Mouse (Mus musculus) lung, postnatal 25 days (tissue): Measurements from ENCODE around the gene Ucp2.

ENCODE experiments used
- DNase-seq: peaks from one replicate; pipeline ENCODE4 v3.0.0; 2022; ENCODE audit warnings: low spot score

The Ucp2 gene

DNA sequence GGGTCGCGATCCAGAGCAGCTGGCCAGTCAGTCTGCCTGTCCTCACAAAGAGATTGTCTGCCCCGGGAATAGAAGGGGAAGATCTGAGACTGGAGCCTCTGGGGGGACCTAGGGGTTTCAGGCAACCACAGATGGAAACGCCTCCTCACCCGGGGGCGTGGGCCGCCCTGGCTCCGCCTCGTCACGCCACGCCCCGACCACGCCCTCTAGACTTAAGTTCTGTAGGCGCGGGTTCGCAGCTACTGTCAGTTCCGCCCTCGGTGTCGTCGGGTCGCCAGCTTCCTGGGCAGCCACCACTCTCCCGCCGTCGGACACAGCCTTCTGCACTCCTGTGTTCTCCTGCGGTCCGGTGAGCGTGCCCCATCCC is at the start of gene Ucp2:
Ucp2 (plus strand) TSS at position 221 of the 367 bp plus-strand sequence.
- DNase-seq, result peak; percentile 95

DNA sequence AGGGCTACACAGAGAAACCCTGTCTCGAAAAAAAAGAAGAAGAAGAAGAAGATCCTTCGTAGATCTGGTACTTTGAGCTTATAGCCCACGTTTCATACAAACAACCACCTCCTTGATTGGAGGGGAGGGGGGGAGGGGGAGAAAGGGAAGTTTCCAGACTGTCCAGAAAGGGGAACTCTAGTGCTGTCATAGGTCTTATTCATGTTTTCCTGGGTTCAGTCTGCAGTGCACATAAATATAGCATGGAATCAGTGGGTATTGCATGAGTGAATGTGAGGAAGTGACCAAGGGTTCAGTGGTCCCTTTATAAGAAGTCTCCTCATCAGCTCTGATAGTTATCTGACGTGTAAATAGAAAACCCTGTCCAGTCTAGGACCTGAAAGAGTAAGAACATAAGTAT is 49.4 kb upstream of the Ucp2 start:
- no peak for DNase-seq

DNA sequence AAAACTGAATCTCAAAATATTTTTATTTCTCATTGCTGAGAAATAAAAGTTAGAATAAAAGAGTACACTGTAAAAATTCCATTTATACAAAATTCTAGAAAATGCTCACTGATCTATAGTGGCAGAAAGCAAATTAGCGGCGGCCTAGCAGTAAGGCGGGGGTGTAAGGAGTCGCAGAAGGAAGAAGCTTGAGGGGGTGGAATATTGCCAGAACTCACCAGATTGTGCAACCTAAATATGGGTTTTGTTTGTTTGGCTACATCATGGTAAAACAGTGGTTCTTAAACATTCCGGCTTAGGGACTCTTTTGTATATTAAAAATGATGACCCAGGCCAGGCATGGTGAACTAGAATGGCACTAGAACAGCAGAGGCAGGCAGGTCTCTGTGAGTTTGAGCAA is 46.9 kb upstream of the Ucp2 start:
- no peak for DNase-seq

DNA sequence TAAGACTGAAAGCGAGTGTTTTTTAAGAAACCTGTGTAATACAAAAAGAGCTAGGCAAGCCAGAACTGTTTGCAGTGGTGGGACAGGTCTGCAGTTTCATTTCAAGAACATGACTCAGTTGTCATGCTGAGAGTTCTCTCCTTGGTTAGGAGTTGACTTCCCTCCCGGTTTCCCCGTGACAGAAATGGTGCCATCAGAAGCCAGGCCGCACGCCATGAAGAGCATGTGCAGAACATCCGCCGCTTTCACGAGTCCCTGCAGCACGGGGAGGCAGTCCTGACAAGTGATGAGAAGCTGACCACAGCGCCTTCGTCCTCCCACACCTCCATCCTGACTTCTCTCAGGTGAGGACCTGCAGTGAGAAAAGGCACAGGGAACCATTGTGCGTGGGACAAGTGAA is 44.6 kb upstream of the Ucp2 start:
- no peak for DNase-seq

DNA sequence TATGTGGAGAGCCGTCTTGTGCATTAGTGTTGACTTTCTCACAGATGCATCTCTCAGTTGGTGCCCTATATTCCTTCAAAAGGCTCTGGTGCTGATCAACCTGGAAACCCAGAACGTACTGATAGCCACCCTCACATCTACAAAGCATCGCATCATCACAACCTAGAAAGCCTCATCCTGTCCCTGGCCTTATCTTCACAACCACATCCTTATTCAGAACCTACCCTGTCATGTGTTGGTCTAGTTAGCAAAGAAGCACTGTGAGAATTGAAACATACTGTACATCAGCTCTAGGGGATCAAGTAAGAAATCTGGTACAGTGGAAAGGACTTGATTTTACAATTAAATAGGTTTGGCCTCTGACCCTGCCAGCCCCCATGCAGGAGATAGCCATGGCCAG is 44.2 kb upstream of the Ucp2 start:
- DNase-seq, result no peak

DNA sequence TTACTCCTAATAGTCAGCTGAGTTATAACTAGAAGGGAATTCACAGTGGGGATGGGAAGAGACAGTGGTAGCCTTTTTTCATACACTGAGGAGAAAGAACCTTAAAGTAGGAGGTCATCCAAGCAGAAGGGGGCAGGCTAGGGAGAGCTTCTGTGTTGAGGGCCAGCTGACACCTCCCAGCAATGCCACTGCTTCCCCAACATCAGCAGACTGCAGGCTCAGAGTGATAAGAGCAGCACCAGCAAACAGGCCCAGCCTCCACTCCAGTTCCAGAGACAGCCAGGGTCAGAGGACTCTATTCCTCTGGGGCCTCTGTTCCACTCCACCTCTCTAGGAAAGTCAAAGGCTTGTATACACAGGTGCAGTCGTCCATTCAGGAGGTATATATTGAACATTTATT is 35.0 kb upstream of the Ucp2 start:
- DNase-seq, result no peak

DNA sequence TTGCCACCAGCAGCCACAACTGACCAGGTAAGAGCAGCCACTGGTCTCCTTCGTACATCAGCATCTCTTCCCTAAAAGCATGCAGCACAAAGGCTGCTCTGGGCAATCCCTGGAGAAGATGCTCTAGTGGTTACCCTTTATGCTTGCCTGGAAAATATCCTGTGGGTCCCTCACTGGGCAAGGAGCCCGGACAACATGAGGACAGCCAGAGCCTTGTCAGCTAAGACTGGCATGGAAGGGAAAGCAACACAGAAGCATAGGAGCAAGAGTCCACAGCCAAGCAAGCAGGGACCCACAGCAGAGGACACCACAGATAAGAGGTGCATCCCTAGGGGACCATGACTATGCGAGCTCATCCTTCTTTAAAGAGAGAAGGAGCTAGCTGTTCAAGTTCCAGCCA is 33.3 kb upstream of the Ucp2 start:
- DNase-seq, result no peak

DNA sequence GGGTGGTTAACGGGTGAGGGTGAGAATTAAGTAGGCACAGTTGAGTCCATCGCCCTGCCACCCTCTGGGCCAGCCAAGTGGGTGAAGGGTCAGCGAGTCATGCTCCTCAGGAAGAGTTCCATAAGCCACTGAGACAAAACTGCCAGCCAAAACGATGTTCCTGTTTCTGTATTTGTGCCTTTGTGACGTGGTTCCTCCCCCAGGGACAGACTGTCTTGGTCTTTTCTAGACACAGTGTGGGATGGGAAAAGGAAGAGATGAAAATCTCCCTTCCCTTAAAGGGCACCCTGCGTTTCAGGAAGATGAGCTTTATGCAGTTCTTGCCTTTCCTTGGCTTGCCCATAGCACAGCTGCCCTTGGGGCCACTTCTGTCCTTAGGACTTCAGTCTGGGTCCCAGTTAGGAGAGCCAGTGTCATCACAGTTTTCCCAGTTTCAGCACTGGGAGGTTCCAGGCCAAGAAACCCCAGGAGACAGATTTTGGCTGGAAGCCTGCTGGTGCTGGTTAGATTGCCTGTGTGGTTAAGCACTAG is 31.5 kb upstream of the Ucp2 start:
- peak; percentile 94 for DNase-seq

DNA sequence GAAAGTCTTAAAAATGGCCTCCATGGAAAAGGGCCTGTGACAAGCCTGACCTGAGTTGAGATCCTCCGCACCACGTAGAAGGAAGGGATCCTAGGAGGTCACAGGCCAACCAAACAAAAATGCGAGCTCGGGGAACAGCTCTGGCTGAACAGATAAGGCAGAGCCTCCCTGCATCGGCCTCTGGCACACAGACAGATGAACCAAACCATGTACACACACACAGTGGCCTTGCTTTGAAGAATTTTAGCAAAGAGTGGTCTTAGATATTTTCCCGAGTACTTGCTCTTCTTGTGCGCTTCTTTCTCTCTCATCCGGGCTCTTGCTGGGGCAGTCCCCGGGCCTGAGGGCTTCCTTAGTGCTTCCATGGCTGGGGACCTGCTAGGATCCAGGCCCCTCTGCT is 29.9 kb upstream of the Ucp2 start:
- DNase-seq, result no peak

DNA sequence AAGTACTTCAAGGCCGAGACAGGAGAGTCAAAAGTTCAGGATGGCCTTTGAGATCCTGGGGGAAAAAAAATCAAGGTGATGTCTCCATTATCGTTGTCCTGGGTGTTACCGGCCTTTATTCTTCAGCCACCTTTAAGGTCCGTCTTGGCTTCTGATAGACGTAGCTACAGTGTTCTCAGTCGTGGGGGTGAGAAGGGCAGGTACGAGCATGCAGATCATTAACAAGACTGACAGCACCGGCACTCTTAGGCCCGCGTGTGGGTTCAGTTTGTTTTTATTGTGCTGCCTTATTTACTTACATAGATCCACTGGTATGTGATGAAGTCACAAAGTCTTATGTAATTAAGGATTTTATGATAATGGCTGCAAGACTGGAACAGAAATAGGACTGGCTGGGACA is 29.4 kb upstream of the Ucp2 start:
- DNase-seq, result no peak

DNA sequence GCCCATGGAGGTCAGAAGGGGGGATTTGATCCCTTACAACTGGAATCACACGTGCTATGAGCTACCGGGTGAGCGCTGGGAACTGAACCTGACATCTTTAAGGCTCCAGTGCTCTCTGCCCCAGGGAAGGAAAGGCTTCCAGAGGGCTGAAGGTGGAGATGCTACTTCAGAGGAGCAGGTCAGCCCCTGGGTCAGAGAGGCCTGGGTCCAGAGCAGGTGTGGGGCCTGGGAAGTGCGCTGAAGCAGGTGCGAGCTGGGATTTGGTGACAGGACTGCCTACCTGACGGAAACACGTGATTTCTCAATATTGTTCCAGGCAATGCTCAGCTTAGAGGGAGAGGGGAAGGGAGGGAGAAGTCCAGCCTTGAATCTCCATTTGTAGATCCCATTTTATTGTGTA is 28.9 kb upstream of the Ucp2 start:
- DNase-seq, result no peak

DNA sequence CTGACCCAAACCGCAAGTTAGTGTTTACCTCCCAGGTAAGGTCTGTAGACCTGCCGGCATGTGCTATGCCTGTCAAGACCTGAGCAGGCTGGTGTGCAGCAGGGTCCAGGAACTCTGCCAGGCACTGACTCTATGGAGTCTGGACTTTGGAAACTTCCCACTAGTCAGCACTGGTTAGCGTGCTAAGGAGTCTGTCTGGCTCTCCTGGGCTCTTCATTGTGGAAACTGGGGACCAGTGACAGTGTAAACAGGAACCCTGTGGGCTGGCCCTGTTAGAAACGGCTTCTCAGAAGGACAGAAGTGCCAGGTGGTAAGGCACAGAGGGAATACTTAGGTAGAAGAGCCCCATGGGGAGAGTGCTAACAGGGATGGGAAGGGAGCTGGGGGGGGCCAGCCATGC is 27.9 kb upstream of the Ucp2 start:
- peak; percentile 47 for DNase-seq

DNA sequence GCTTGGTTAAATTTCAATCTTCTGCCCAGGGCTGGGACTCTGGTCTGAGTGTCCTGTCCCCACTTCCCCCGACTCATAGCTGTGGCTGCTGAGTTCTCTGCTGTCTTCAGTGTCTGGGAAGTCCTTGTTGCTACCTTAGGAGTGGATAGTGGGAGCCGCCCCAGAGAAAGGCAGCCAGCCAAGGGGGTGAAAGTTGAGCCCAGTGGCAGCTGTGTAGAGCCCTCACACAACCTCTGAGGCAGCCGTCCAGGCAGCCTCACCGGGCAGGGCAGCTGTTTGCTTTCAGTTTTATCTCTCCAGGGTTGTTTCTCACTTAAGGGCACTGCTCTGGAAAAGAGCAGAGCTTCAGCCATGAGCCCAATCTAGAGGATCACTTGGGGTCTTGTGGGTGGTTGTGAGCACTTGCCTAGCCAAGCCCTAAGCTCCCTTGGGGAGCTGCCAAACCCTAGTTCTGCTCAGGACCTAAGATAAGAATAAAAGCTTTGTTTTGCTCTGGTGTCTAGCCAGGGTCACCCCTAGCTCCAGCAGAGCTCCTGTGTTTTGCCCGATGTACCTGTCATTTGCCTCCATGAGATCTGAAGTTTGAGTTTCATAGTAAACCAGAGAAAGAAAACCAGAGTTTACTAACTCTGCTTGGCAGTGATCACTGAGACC is 27.4 kb upstream of the Ucp2 start:
- DNase-seq, result peak; percentile 94

DNA sequence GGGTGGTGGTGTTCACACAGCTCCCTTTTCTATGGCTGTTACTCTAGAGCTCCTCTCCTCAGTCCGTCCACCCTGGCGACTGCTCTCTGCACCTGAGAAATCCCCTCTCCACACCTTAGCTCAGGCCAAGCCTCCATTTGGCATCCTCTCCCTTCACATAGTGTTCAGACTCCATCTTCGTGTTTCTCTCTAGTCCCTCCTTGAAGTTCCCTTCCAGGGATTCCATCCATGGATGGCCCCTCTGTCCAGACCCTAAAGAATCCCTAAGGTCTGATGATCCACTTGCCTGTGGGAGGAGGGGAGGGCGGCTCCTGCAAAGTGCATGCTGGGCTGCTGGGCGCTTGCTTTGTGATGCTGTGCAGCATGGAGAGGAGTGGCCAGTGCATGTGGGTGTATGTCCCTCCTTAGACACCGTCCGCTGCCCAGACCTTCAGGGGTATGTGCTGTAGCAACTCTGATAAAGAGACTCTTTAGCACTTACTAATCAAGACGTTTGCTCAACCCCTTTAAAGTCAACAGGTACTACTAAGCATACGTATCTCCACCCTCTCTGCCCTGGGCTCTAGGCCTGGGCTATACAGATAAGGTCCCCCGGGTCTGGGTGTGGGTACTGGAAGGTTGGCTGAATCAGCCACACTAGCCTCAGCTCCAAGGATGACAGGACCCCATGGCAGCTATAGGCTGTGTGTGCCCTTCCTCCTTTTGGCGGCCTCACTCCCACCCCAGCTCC is 26.2 kb upstream of the Ucp2 start:
- no peak for DNase-seq

DNA sequence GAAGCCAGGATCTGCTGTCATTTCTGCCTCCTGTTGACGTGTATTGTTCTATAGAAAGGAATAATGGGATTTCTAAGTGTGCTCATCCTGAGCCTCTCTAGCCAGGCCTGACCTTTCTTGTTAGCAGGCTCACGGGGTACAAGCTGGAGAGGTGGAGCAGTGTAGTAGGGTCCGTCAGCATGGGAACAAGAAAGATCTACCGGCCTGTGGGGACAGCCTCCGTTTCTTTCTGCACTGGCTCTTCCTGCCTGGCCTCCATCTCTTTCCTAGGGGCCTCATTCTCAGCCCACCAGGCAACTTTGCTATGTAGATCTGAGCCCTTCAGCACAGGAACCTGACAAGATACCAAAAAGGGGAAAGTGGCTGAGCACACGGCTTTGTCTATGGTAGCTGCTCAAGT is 24.4 kb upstream of the Ucp2 start:
- DNase-seq, result no peak

DNA sequence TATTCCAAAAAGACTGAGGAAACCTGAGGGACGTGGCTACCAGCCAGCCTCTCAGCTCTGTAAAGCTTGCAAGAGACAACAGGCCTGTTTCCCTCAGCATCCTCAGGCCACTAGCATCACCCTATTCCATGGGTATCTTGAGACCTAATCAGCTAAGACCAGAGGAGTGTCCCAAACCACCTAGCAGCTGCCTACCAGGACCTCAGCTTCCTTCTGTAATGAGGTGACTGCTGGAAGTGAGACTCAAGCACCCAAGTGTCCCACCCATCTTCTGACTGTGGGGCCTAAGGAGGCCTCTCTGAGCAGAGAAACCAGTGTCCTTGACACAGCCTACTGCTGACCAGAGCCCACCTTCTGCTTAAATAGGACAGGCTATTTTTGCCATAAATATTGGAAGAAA is 23.6 kb upstream of the Ucp2 start:
- no peak for DNase-seq

DNA sequence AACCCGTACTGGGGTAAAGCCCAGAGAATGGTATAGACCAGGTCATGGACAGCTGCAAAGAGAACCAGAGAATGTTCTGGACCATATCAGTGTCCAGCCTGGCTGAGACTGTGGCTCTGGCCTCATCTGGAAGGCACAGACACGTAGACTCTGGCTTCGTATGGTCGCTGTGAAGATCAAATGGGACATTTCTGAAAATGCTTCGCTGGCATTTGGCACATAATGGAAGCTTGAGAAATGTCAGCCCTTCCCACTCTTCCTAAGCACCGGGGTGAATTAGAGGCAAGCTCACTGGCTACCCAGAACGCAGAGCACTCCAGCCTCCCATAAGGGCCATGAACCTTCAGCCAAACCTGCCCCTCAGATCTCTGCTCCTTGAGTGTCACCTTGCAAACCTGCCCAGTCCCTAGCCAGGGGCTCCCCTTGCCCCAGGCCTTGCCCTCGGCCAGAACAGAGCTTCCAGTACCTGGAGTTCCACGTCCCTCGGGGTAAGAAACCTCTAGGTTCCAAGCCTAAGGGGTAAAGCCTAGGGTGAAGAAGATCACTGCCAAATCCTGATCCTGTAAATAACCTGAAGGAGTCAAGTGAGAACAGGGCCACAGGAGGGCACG is 22.2 kb upstream of the Ucp2 start:
- no peak for DNase-seq

DNA sequence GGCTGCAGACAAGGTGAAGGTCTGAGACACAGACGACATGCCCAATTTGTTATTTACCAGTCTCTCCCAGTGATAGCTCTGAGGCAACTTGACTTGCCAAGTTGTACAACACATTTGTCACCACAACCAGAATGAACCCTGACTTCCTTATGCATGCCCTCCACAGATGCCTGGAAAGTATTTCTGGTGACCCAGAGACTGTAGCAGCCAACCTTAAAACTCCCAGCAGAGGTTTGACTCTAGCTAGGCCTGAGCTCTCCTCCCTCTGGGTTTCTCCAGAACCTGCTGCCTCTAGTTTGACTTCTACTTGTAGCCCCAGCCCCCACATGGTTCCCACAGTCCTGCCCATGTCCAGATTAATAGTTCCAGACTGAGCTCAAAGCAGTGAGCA is 21.7 kb upstream of the Ucp2 start:
- no peak for DNase-seq

DNA sequence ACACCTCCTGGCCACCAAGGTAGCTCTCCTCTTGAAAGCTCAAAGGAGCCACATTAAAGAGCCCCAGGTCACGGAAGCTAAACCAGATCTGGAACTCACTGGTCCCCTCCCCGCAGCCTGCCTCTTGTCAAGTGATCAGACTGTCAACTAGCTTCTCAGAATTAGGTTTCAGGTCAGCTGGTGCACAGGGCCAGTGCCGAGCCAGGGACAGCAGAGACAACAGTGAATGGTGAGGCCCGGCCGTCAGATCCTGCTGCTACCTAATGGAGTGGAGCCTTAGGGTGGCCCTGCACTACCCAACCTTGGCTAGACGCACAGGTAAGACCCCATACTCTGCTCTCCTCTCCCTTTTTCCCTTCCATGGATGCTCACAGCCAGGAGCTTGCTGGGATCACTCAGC is 20.4 kb upstream of the Ucp2 start, which contains the start of gene Ucp3:
Ucp3 (plus strand) TSS at position 214 of the 400 bp plus-strand sequence.
- no peak for DNase-seq

DNA sequence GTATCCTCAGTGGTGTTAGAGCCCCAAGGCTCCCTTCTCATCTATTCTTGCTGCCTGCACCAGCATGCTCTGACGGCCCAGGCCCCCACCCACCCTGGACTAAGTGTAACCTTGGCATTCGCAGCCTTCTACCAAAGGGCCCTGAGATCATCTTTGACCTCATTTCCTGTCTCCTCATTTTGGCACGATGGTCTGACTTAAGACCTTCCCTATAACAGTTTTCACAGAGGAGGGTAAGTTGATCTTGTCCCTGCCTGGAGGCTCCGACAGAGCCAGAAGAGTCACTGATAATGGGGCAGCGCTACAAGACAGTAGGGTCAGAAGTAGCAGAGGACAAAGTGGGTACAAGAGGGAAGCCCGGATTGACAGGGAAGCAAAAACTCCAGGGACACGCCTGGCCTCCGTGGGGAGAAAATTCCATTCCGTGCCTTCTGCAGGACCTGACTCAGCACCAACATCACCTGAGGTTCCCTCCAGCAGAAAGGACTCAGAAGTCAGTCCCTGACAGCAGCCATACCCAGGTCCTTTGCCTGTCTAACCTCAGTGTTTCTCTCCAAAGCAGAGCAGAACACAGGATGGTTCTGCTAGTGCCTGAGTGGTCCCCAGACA is 19.2 kb upstream of the Ucp2 start:
- no peak for DNase-seq

DNA sequence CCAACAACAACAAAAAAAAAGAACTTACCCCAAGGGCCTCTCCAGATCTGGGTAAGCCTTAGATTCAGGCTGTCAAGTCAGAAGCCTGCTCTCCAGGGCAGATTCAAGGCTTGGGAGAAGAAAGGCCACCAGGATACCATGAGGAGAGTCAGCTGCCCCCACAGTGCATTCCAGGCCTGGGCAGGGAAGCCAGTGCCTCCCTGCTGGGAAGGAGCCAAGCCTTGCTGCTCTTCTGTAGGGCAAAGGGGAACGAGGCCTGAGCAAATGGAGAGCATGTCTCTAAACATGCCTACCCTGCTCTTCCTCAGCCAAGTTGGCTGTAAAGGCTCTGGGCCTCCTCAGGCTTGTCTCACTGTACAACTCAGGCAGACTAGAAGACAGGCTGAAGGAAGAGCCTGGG is 18.5 kb upstream of the Ucp2 start:
- peak; percentile 37 for DNase-seq

DNA sequence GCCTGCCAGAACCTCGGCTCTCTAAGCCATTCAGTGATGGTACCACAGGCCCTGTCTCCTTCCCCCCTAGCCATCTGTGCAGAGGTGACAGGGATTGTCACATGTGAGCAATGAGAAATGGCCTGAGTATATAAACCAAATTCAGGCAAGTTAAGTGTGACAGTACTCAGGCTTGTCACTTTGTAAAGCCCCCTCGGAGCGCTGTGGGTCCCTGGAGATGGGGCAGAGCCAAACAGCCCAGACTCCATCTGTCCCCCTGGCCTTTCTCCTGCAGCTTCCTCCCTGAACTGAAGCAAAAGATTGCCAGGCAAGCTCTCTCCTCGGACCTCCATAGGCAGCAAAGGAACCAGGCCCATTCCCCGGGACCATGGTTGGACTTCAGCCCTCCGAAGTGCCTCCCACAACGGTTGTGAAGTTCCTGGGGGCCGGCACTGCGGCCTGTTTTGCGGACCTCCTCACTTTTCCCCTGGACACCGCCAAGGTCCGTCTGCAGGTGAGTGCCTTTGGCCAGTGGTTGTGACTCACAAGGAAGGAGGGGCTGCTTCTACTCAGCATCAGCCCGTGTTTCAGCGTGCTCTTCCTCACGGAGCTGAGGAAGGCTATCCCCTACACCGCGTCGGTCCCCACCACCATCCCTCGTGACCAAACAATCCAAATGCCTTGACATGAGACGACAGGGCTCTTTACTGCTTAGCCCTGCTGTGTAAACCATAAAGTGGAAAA is 13.9 kb upstream of the Ucp2 start:
- no peak for DNase-seq
